7 mouse cellular contexts compared by ENCODE assay signal in genomic region chr15:101222897-101223482, GRCm38 (mm10). TPM values are rescaled to one million over a fixed set of nuclear protein-coding genes. Genes with fewer than 3 reads are reported as not detected.
A peak's percentile ranks its signal among the peaks of the same experiment; 100 is the strongest.
DNase-seq lines count a peak whose midpoint lies in the region; ATAC-seq and TF ChIP-seq lines count a peak whose summit lies in the region.

No protein-coding gene starts in this region.

- no peaks in the 10 kb centered on the region for H3K27me3 ChIP-seq in neural tube, embryonic 11.5 days (ENCODE audit: control insufficient read depth, insufficient read depth, low read length)
- no peaks in the 10 kb centered on the region for H3K27me3 ChIP-seq in forebrain, postnatal 0 days (ENCODE audit: insufficient read depth, low read length)
- peaks cover 48% of the 10 kb centered on the region for H3K27me3 ChIP-seq in midbrain, embryonic 10.5 days (ENCODE audit: low read depth, poor library complexity, severe bottlenecking)
- H3K27me3 ChIP-seq in stomach, postnatal 0 days (ENCODE audit: control insufficient read depth, insufficient read depth, low read length) = no peaks in the 10 kb centered on the region

- peak overlapping the region; percentile 62; the same call in 1 of the 2 replicates for H3K9ac ChIP-seq in neural tube, embryonic 11.5 days (ENCODE audit: low read length)
- no peak overlapping the region for H3K9ac ChIP-seq in forebrain, postnatal 0 days
- no peak overlapping the region for H3K9ac ChIP-seq in stomach, postnatal 0 days (ENCODE audit: low read length)

- DNase-seq in neural tube, embryonic 11.5 days (ENCODE audit: low spot score) = no peak
- no peak for DNase-seq in neural tube, embryonic 10.5 days (ENCODE audit: extremely low spot score, low spot score)
- no peak for DNase-seq in forebrain, postnatal 0 days
- DNase-seq in midbrain, embryonic 10.5 days (ENCODE audit: low spot score) = peak; percentile 45
- peak; percentile 14 for DNase-seq in stomach, postnatal 0 days (ENCODE audit: low spot score)
- no peak for DNase-seq in urinary bladder, postnatal 10 days (ENCODE audit: low spot score)
- DNase-seq in adrenal gland, adult 2 months = no peak

- H3K4me3 ChIP-seq in neural tube, embryonic 11.5 days (ENCODE audit: low read depth, low read length) = 0 out of 2 replicates have a peak overlapping the region, but pooled peaks have one; percentile 3
- no peak overlapping the region for H3K4me3 ChIP-seq in forebrain, postnatal 0 days (ENCODE audit: low read depth, low read length)
- peak overlapping the region; percentile 78 for H3K4me3 ChIP-seq in midbrain, embryonic 10.5 days
- no peak overlapping the region for H3K4me3 ChIP-seq in stomach, postnatal 0 days (ENCODE audit: low read depth, low read length)

- no peak for TF ChIP-seq EP300 in stomach, postnatal 0 days (optimal IDR thresholded peaks at IDR 0.05)

- peak overlapping the region; percentile 81 for H3K4me2 ChIP-seq in neural tube, embryonic 11.5 days (ENCODE audit: low read depth)
- H3K4me2 ChIP-seq in forebrain, postnatal 0 days (ENCODE audit: low read depth) = peak overlapping the region; percentile 94; the same call in 1 of the 2 replicates
- H3K4me2 ChIP-seq in stomach, postnatal 0 days (replicated peaks; ENCODE audit: low read depth) = no peak overlapping the region; the same call in 1 of the 2 replicates

- peaks cover 22% of the 10 kb centered on the region for H3K4me1 ChIP-seq in neural tube, embryonic 11.5 days (ENCODE audit: control insufficient read depth, insufficient read depth, low read length)
- H3K4me1 ChIP-seq in forebrain, postnatal 0 days (ENCODE audit: insufficient read depth) = peaks cover 5% of the 10 kb centered on the region; the same call in 1 of the 2 replicates
- H3K4me1 ChIP-seq in midbrain, embryonic 10.5 days = peaks cover 75% of the 10 kb centered on the region
- H3K4me1 ChIP-seq in stomach, postnatal 0 days (replicated peaks; ENCODE audit: control insufficient read depth, insufficient read depth) = peaks cover 11% of the 10 kb centered on the region; the same call in 1 of the 2 replicates

- WGBS in neural tube, embryonic 11.5 days = 48% methylated on average over 13 of the region's 13 CpGs
- WGBS in forebrain, postnatal 0 days = 41% methylated on average over 13 of the region's 13 CpGs
- 42% methylated on average over 13 of the region's 13 CpGs for WGBS in midbrain, embryonic 10.5 days
- WGBS in stomach, postnatal 0 days = 58% methylated on average over 13 of the region's 13 CpGs

- H3K27ac ChIP-seq in neural tube, embryonic 11.5 days (ENCODE audit: low read depth, low read length) = no peak overlapping the region
- H3K27ac ChIP-seq in forebrain, postnatal 0 days (ENCODE audit: low read depth, low read length) = no peak overlapping the region
- peak overlapping the region; percentile 90 for H3K27ac ChIP-seq in midbrain, embryonic 10.5 days (replicated peaks)
- H3K27ac ChIP-seq in stomach, postnatal 0 days (replicated peaks) = no peak overlapping the region

- no peaks in the 10 kb centered on the region for H3K36me3 ChIP-seq in neural tube, embryonic 11.5 days (ENCODE audit: control insufficient read depth, insufficient read depth, low read length)
- H3K36me3 ChIP-seq in forebrain, postnatal 0 days (ENCODE audit: insufficient read depth) = no peaks in the 10 kb centered on the region
- H3K36me3 ChIP-seq in midbrain, embryonic 10.5 days = 0 out of 2 replicates have a peak, but pooled peaks cover 2% of the 10 kb centered on the region
- H3K36me3 ChIP-seq in stomach, postnatal 0 days (ENCODE audit: control insufficient read depth, insufficient read depth, low read length) = no peaks in the 10 kb centered on the region

- ATAC-seq in neural tube, embryonic 11.5 days (ENCODE audit: insufficient read depth, low FRiP score, low TSS enrichment) = no peak
- ATAC-seq in forebrain, postnatal 0 days = no peak
- ATAC-seq in stomach, postnatal 0 days (ENCODE audit: low FRiP score, low TSS enrichment) = no peak

- H3K9me3 ChIP-seq in neural tube, embryonic 11.5 days (ENCODE audit: control insufficient read depth, low read length) = no peaks in the 10 kb centered on the region
- H3K9me3 ChIP-seq in forebrain, postnatal 0 days (ENCODE audit: low read length) = no peaks in the 10 kb centered on the region
- H3K9me3 ChIP-seq in midbrain, embryonic 10.5 days (replicated peaks) = no peaks in the 10 kb centered on the region
- H3K9me3 ChIP-seq in stomach, postnatal 0 days (ENCODE audit: control insufficient read depth, low read length) = no peaks in the 10 kb centered on the region

- TF ChIP-seq CTCF in forebrain, postnatal 0 days (IDR thresholded peaks at IDR 0.05; ENCODE audit: low read depth) = no peak
- TF ChIP-seq CTCF in stomach, postnatal 0 days (IDR thresholded peaks at IDR 0.05; ENCODE audit: low read depth) = no peak

RNA-seq across cellular contexts. Expression of gene Grasp, which starts 1.0 kb away (rescaled TPM):
- polyA plus RNA-seq in neural tube, embryonic 11.5 days (2014; fragmentation: Nextera tagmentation; extraction: Ambion mirVana) = 6.6 TPM in 2 replicates
- 8.8 and 11.1 TPM in 2 replicates for total RNA-seq in forebrain, postnatal 0 days (2014; rRNA removed)
- polyA plus RNA-seq in forebrain, postnatal 0 days (2015; fragmentation: Nextera tagmentation; extraction: Ambion mirVana) = 3.3 and 3.4 TPM in 2 replicates
- 3.2 and 4.2 TPM in 2 replicates for polyA plus RNA-seq in midbrain, embryonic 10.5 days (2016; fragmentation: Nextera tagmentation; extraction: Ambion mirVana)
- polyA plus RNA-seq in stomach, postnatal 0 days (2015; fragmentation: Nextera tagmentation; extraction: Ambion mirVana) = 2.0 TPM in 2 replicates
- total RNA-seq in adrenal gland, adult 2 months (2021) = 10 to 100 TPM; 16.4 to 21.0 TPM
- 53.0 and 60.3 TPM in 2 replicates for polyA plus RNA-seq in adrenal gland, adult 2 months (2012; rRNA removed)

RNA-seq across cellular contexts. Expression of gene Nr4a1, which starts 31.1 kb away (rescaled TPM):
- 3.2 and 4.4 TPM in 2 replicates for polyA plus RNA-seq in neural tube, embryonic 11.5 days (2014; fragmentation: Nextera tagmentation; extraction: Ambion mirVana)
- total RNA-seq in forebrain, postnatal 0 days (2014; rRNA removed) = 8.9 and 9.6 TPM in 2 replicates
- polyA plus RNA-seq in forebrain, postnatal 0 days (2015; fragmentation: Nextera tagmentation; extraction: Ambion mirVana) = 8.5 and 9.0 TPM in 2 replicates
- 2.8 and 2.9 TPM in 2 replicates for polyA plus RNA-seq in midbrain, embryonic 10.5 days (2016; fragmentation: Nextera tagmentation; extraction: Ambion mirVana)
- polyA plus RNA-seq in stomach, postnatal 0 days (2015; fragmentation: Nextera tagmentation; extraction: Ambion mirVana) = 9.4 and 17.1 TPM in 2 replicates
- 100 to 1,000 TPM; 560 to 565 TPM for total RNA-seq in adrenal gland, adult 2 months (2021)
- polyA plus RNA-seq in adrenal gland, adult 2 months (2012; rRNA removed) = 162 and 415 TPM in 2 replicates

RNA-seq across cellular contexts. Expression of gene Acvr1b, which starts 49.1 kb away (rescaled TPM):
- 16.6 and 17.4 TPM in 2 replicates for polyA plus RNA-seq in neural tube, embryonic 11.5 days (2014; fragmentation: Nextera tagmentation; extraction: Ambion mirVana)
- 74.2 and 80.4 TPM in 2 replicates for total RNA-seq in forebrain, postnatal 0 days (2014; rRNA removed)
- 13.2 and 17.4 TPM in 2 replicates for polyA plus RNA-seq in forebrain, postnatal 0 days (2015; fragmentation: Nextera tagmentation; extraction: Ambion mirVana)
- polyA plus RNA-seq in midbrain, embryonic 10.5 days (2016; fragmentation: Nextera tagmentation; extraction: Ambion mirVana) = 5.4 and 7.0 TPM in 2 replicates
- 6.9 and 8.1 TPM in 2 replicates for polyA plus RNA-seq in stomach, postnatal 0 days (2015; fragmentation: Nextera tagmentation; extraction: Ambion mirVana)
- 10 to 100 TPM in 1 of 2 experiments, 1 to 10 TPM in 1; 5.2 to 10.0 TPM for total RNA-seq in adrenal gland, adult 2 months (2021)
- 10.1 and 11.2 TPM in 2 replicates for polyA plus RNA-seq in adrenal gland, adult 2 months (2012; rRNA removed)

Comparison
In these comparisons a context has a peak if more than half of its experiments do, and no peak if none do; other contexts are left out.
1. DNase-seq: peak in midbrain, embryonic 10.5 days (single experiment) and stomach, postnatal 0 days (single experiment); none in neural tube, embryonic 11.5 days (single experiment), neural tube, embryonic 10.5 days (single experiment), forebrain, postnatal 0 days (single experiment), urinary bladder, postnatal 10 days (single experiment) and adrenal gland, adult 2 months (single experiment).
2. H3K4me3 ChIP-seq: peak in neural tube, embryonic 11.5 days (single experiment) and midbrain, embryonic 10.5 days (single experiment); none in forebrain, postnatal 0 days (single experiment) and stomach, postnatal 0 days (single experiment).